Mouse (Mus musculus): Measurements from ENCODE around the gene Sept10.

DNA sequence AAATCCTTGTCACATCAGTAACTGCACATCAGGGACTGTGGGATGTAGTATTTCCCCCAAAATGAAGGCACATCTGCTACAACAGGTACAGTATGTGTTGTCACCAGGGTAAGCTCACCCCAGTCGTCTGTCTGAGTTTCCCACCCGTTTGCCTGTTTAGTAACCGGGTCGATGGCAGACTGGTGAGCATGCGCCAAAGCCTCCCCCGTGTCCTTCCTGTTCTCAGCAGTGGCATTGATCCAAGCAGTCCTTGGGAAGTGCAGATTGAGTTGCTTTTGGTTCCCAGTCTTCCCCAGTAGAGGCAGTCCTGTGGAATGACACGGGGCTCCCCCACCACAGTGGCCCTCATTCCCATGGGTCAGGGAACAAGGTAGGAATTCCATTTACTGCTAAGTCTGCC lies 111.3 kb downstream of the Sept10 start:
- TF ChIP-seq EP300 (IDR thresholded peaks at IDR 0.05; ENCODE audit: low read depth) = no peak
- TF ChIP-seq CTCF (IDR thresholded peaks at IDR 0.05; ENCODE audit: low read depth) = no peak

Data from liver, embryonic 14.5 days (tissue).